In genomic region chr15:9774222-9775142, GRCm38 (mm10) we compare ENCODE assay signal across 1 mouse cellular context. TPM values are rescaled to one million over a fixed set of nuclear protein-coding genes. Genes with fewer than 3 reads are reported as not detected.
"Had no signal": no experiment of that assay in that cellular context is flagged by ENCODE, and none has a peak within 500 bp of the region (broad histone marks: within the 10 kb centered on the region; RNA-seq: fewer than 3 reads in every experiment).

No protein-coding gene starts in this region.

RNA-seq across cellular contexts. Expression of gene Spef2, which starts 25.8 kb away (rescaled TPM):
- polyA plus RNA-seq: liver, embryonic 11.5 days had no signal
